Mouse (Mus musculus) bone marrow, adult 2 months (tissue): ENCODE results near the gene Psme3.

ENCODE experiments used
- CTCF ChIP-seq: fragments of 200-500 bp; IDR thresholded peaks from 2 replicates; pipeline ENCODE4 v1.5.1; 2011; ENCODE audit warnings: low read length, control low read depth; ENCODE audit not compliant: control insufficient read depth, insufficient read depth
- POLR2A ChIP-seq: fragments of 200-500 bp; IDR thresholded peaks from 2 replicates; pipeline ENCODE4 v1.6.1; 2011; ENCODE audit warnings: low read depth, mild to moderate bottlenecking, control low read depth, low read length, borderline replicate concordance; ENCODE audit not compliant: control insufficient read depth

- TF ChIP-seq CTCF (no peak), POLR2A (no peak)
These were observed 51.4 kb downstream of the Psme3 start, which contains the start of gene G6pc for GRCm38 (mm10) chr11:101367326-101367935.
